Mouse (Mus musculus) forebrain, embryonic 11.5 days (tissue): Measurements from ENCODE around the gene Pnkd. TPM values are rescaled to one million over a fixed set of nuclear protein-coding genes. Genes with fewer than 3 reads are reported as not detected.
A peak's percentile ranks its signal among the peaks of the same experiment; 100 is the strongest.
"Not testable (repeated sequence)": the region's sequence is repeated elsewhere in the genome, so short reads cannot be mapped to it uniquely, and the experiment has no call there.

Experiments used
- ATAC-seq: fragments of 200-750 bp; cut with Nextera tagmentation; replicated peaks from 2 replicates; pipeline ENCODE4 v1.8.0; 2017; ENCODE audit warnings: moderate TSS enrichment; ENCODE audit not compliant: low FRiP score
- DNase-seq: peaks from one replicate; pipeline ENCODE4 v3.0.0-alpha.2; 2017; ENCODE audit warnings: low spot score
- H3K27ac ChIP-seq: fragments of 300-500 bp; sonication (generic); 2 replicates; pipeline ENCODE4 v1.5.1; 2014; ENCODE audit warnings: low read depth, low read length
- H3K27me3 ChIP-seq: fragments of 300-500 bp; sonication (generic); 2 replicates; pipeline ENCODE4 v1.6.1; 2014; ENCODE audit warnings: mild to moderate bottlenecking, low read length, mixed read lengths; ENCODE audit not compliant: control insufficient read depth, insufficient read depth
- H3K36me3 ChIP-seq: fragments of 300-500 bp; sonication (generic); 2 replicates; pipeline ENCODE4 v1.6.1; 2014; ENCODE audit warnings: mild to moderate bottlenecking, low read length, moderate library complexity, mixed read lengths; ENCODE audit not compliant: control insufficient read depth, insufficient read depth
- H3K4me1 ChIP-seq: fragments of 300-500 bp; sonication (generic); replicated peaks from 2 replicates; pipeline ENCODE4 v1.6.1; 2014; ENCODE audit warnings: low read length, mixed read lengths; ENCODE audit not compliant: control insufficient read depth, insufficient read depth
- H3K4me2 ChIP-seq: fragments of 300-500 bp; sonication (generic); 2 replicates; pipeline ENCODE4 v1.6.1; 2014; ENCODE audit warnings: low read depth, mild to moderate bottlenecking, low read length, moderate library complexity, mixed read lengths; ENCODE audit not compliant: severe bottlenecking
- H3K4me3 ChIP-seq: fragments of 300-500 bp; sonication (generic); 2 replicates; pipeline ENCODE4 v1.5.1; 2014; ENCODE audit warnings: low read depth, low read length
- H3K9ac ChIP-seq: fragments of 300-500 bp; sonication (generic); 2 replicates; pipeline ENCODE4 v1.6.1; 2014; ENCODE audit warnings: low read length
- H3K9me3 ChIP-seq: fragments of 300-500 bp; sonication (generic); 2 replicates; pipeline ENCODE4 v1.6.1; 2016; ENCODE audit warnings: low read length, mixed read lengths; ENCODE audit not compliant: control insufficient read depth
- WGBS: fragments of 180-500 bp; shearing (Covaris S2); extraction: QIAGEN DNeasy Blood & Tissue Kit; methylation state at CpG from one replicate; pipeline ENCODE4 v1.1.7; 2014; 5-methylcytosine and 5-hydroxymethylcytosine counted together
- polyA plus RNA-seq: library from polyadenylated mRNA; unstranded; fragments of >200 nt; fragmentation: Nextera tagmentation; extraction: Ambion mirVana; gene quantifications from 2 replicates; pipeline ENCODE4 v1.2.1, GENCODE M21; 2014

Gene Pnkd
- polyA plus RNA-seq, 1 experiment from 2014 or later: 98.4 TPM

DNA sequence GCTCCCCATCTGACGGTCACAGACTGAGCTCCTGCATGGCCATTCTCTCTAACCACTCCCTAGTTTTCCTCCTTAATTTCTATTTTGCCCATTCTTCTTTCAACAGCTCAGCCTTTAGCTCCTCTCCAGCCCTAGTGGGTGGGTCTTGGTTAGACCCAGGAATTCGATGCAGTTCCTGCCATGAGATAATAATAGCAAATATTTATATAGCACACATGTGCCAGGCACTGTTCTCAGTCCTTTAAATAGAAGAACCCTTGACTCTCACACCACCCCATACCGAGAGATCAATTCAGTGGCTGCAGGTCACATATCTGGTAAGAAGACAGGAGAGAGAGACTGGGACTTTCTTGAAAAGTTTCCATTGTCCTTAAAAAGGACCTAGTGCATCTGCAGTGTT lies 36.7 kb downstream of the Pnkd start:
- ATAC-seq (no peak), DNase-seq (no peak)
- Histone ChIP-seq H3K36me3 (no peaks in the 10 kb centered on the region), H3K4me3 (no peak overlapping the region), H3K9me3 (no peaks in the 10 kb centered on the region), H3K27ac (no peak overlapping the region), H3K9ac (no peak overlapping the region), H3K27me3 (no peaks in the 10 kb centered on the region), H3K4me1 (no peaks in the 10 kb centered on the region), H3K4me2 (no peak overlapping the region)
- 85% methylated on average over 3 of the region's 3 CpGs for WGBS

DNA sequence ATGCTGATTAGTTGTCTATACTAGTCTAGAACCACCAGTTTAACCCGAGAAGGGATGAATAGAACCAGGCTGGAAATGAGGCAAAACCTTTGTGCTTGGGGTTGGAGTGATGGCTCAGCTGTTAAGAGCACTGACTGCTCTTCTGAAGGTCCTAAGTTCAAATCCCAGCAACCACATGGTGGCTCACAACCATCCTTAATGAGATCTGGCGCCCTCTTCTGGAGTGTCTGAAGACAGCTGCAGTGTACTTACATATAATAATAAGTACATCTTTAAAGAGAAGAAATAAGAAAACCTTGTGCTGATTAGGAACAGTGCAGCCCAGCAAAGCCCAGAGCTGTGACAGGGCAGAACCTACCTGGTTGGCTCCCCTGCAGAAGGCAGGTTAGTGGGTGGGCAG lies 42.2 kb downstream of the Pnkd start:
- H3K4me1 ChIP-seq, H3K27ac ChIP-seq, ATAC-seq, DNase-seq, H3K4me2 ChIP-seq, H3K27me3 ChIP-seq, H3K9me3 ChIP-seq, H3K4me3 ChIP-seq, H3K36me3 ChIP-seq, H3K9ac ChIP-seq: not testable (repeated sequence)
- 64% methylated on average over 2 of the region's 2 CpGs for WGBS

DNA sequence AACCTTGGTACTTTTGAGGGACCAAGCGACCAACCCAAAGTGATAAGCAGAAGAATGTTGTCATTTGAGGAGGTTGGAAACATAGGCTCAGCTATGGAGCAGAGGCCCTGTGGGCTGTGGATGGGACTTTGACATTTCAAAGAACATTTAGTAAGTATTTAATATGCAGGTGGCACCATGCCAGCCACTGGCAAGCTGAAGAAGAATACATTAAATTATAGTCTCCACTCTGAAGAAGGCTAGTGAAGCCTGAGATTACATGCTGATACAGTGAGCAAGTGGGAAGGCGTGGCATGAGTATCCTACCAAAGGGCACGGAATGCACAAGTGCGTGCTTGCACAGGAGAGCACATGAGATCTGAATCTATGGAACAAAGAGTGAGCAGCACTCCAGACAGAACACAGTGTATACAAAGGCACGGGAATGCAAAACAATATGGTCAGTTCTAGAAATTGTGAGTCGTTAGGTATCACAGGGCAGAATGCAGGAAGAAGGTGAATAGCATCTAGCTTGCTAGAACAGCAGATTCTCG lies 45.2 kb downstream of the Pnkd start:
- Histone ChIP-seq H3K27ac (no peak overlapping the region), H3K9me3 (no peaks in the 10 kb centered on the region), H3K4me2 (no peak overlapping the region), H3K9ac (no peak overlapping the region), H3K36me3 (no peaks in the 10 kb centered on the region), H3K4me1 (peaks cover 6% of the 10 kb centered on the region), H3K4me3 (no peak overlapping the region), H3K27me3 (no peaks in the 10 kb centered on the region)
- no peak for DNase-seq
- ATAC-seq: no peak
- 84% methylated on average over 7 of the region's 7 CpGs for WGBS

DNA sequence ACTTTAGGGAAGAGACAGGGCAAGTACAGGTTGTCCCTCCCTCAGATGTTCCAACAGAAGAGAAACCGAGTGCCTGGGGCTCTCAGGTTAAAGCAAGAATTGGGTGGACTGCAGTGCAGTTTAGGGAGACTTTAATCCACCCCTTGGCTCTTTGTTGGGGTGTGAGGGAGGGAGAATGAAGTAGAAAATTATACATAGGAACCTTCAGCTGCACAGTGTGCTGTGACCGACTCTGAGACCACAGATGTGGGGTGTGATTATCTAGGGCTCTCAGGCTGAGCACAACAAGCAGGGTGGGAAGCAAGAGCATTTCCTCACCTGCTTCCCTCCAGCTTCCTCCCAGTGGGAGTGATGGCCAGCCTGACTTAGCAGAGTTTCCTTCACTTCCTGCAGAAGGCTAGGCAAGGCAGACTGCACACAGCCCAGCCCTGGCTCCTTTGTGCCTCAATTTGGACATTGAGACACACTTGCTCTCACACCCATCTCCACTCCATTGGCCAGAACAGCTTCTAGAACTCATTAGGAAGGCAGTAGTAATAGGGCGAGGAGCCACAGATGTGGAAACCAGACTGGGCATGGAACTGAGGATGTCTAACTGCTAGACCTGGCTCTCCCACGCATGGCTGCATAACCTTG lies 46.4 kb downstream of the Pnkd start:
- DNase-seq: no peak

DNA sequence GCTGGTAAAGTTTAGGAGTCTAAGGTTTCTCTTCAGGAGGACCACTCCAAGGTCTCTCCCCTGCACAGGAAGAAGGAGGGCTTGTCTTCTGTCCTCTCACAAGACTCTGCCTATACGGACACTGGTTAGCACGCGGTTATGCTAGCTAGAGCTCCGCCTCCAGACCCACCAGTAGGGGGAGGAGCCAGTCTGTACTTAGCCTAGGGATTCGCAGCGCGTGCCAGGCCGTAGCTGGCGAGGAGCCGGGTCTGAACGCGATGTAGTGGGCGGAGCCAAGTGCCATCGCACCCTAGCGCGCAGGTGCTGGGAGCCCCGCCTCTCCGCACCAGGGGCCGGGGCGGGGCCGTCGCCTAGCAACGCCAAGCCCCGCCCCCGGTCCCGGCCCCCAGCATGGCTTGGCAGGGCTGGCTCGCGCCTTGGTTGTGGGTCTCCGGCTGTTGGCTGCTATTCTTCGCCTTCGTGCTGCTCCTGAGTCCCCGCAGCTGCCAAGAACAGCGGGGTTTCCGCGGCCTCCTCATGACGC lies 47.6 kb downstream of the Pnkd start:
- under 1% methylated on average over 36 of the region's 36 CpGs for WGBS
- H3K4me1 ChIP-seq: peaks cover 6% of the 10 kb centered on the region
- H3K9ac ChIP-seq: peak overlapping the region; percentile 62
- H3K9me3 ChIP-seq: no peaks in the 10 kb centered on the region
- H3K4me2 ChIP-seq: peak overlapping the region; percentile 88
- no peaks in the 10 kb centered on the region for H3K27me3 ChIP-seq
- H3K4me3 ChIP-seq: peak overlapping the region; percentile 45
- H3K36me3 ChIP-seq: no peaks in the 10 kb centered on the region
- ATAC-seq (peak; percentile 97), DNase-seq (peak; percentile 99)
- peak overlapping the region; percentile 55; the same call in 1 of the 2 replicates for H3K27ac ChIP-seq

More for the DNA sequence above, 46.4 kb downstream of the Pnkd start:
- Histone ChIP-seq H3K4me3 (no peak overlapping the region), H3K27ac (0 out of 2 replicates have a peak overlapping the region, but pooled peaks have one; percentile 8), H3K27me3 (no peaks in the 10 kb centered on the region), H3K4me1 (peaks cover 6% of the 10 kb centered on the region), H3K36me3 (no peaks in the 10 kb centered on the region), H3K9me3 (no peaks in the 10 kb centered on the region), H3K9ac (no peak overlapping the region), H3K4me2 (no peak overlapping the region)
- no peak for ATAC-seq
- WGBS: 87% methylated on average over 4 of the region's 4 CpGs

DNA sequence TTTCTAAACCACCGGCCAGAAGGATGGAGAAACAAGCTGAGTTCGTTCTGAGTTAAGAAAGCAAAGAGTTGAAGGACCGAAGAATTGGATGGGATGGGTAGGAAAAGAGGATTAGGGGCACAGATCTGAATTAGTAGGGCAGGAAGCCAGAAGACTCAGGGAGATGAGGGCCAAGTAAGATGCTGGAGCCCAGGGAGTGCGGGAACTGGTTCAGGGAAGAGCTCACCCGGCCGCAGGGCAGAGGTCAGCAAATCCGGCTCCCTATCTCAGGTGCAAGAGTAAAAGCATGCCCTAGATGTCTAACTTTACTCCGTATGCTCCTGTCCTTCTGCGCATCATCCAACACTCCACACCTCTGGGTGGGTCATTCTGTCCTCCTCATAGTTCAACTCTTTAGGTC lies 48.2 kb downstream of the Pnkd start:
- H3K4me1 ChIP-seq: peaks cover 6% of the 10 kb centered on the region
- peak overlapping the region; percentile 62 for H3K9ac ChIP-seq
- peak overlapping the region; percentile 88 for H3K4me2 ChIP-seq
- no peaks in the 10 kb centered on the region for H3K36me3 ChIP-seq
- H3K27ac ChIP-seq: peak overlapping the region; percentile 55; the same call in 1 of the 2 replicates
- peak overlapping the region; percentile 45 for H3K4me3 ChIP-seq
- H3K9me3 ChIP-seq: no peaks in the 10 kb centered on the region
- DNase-seq: no peak
- ATAC-seq: 0 out of 2 replicates have a peak, but pooled peaks have one; percentile 4
- H3K27me3 ChIP-seq: no peaks in the 10 kb centered on the region
- WGBS: 2% methylated on average over 9 of the region's 9 CpGs

DNA sequence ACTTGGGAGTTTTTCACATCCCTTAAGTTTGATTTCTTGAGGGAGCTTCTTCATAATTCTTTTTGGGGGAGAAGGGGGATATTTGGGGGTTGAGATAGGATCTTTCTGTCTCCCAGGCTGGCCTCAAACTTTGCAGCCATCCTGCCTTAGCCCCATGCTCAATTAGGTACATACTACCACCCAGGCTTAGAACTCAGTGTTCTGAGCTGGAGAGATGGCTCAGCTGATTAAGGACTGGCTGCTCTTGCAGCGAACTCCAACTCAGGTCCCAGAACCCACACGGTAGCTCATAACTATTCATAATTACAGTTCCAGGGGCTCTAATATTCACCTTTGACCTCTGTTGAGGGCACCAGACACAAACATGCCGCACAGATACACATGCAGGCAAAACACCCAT lies 49.9 kb downstream of the Pnkd start:
- Histone ChIP-seq H3K4me2 (no peak overlapping the region), H3K9me3 (no peaks in the 10 kb centered on the region), H3K27ac (no peak overlapping the region), H3K27me3 (no peaks in the 10 kb centered on the region), H3K4me1 (peaks cover 6% of the 10 kb centered on the region), H3K4me3 (no peak overlapping the region), H3K9ac (no peak overlapping the region), H3K36me3 (no peaks in the 10 kb centered on the region)
- ATAC-seq: no peak
- 86% methylated on average over 3 of the region's 3 CpGs for WGBS
- no peak for DNase-seq

DNA sequence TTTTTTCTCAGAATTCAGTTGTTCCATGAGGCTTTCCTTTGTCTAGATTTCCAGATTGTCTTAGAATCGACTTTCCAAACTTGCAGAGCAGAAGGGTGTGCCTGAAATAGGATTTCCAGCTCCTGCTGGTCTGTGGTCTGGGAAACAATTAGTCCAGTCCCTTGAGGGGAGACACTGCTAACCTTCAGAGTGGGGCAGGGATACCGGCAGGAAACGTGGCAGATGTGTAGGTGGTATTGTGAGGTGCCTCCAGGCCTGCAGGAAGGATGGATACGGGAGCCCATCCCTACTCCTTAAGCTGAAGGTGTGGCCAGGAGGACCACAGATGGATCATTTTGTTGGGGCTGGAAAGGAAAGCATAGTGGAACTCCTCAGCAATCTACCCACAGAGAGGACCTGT lies 50.3 kb downstream of the Pnkd start:
- H3K4me2 ChIP-seq: no peak overlapping the region
- no peak overlapping the region for H3K27ac ChIP-seq
- peaks cover 6% of the 10 kb centered on the region for H3K4me1 ChIP-seq
- ATAC-seq: no peak
- no peaks in the 10 kb centered on the region for H3K36me3 ChIP-seq
- H3K9ac ChIP-seq: no peak overlapping the region
- DNase-seq: no peak
- no peaks in the 10 kb centered on the region for H3K9me3 ChIP-seq
- no peak overlapping the region for H3K4me3 ChIP-seq
- 66% methylated on average over 4 of the region's 4 CpGs for WGBS
- H3K27me3 ChIP-seq: no peaks in the 10 kb centered on the region
